Mouse (Mus musculus): ENCODE measurements around the gene Fjx1.

Fjx1 gene

DNA sequence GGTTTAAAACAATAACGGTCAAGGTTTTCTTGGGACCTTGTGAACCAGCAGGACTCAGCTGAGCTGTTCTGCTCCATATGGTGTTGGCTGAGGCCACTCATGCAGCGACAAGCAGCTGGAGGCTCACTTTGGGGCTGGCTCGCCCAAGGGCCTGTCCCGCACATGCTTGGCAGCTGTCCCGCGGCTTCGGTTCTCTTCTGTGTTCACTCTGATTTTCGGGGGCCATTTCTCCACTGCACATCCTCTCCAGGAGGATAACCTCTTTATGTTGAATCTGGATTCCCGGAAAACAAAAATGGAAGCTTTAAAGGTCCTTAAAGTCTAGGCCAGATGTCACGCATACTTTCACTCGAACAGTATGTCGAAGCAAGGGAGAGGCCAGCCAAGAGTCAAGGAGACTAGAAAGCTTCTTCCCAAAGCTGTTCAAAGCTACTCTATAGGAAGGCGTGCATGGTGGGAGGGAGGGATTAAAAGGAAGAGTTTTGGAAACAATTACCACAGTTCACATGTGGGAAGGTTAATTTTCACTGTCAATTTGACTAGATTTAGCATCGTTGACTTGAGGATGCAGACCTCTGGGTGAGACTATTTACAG, 36.1 kb downstream of the Fjx1 start:
- no peak for DNase-seq

DNA sequence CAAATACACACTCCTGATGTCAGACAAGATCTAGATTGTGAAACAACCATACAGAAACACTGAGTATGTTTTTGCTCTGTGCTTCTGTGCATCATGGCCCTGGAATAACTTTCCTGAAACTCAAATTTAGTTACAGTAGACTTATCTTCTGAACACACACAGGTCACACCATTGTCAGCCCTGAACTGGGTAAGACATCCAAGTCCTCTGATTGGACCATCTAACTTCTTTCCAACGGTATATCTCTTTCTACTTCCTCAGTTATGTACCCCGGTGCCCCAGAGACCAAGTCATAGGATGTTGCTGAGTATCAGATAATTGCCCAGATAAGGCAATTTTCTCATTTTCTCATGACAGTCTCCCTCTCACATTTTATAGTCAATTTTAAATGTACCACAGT, 39.6 kb downstream of the Fjx1 start:
- no peak for DNase-seq

- DNase-seq, result no peak
Measured at GRCm38 (mm10) chr2:102410615-102411014, 41.7 kb downstream of the Fjx1 start.

- DNase-seq, result no peak
Measured at GRCm38 (mm10) chr2:102409741-102410140, 42.6 kb downstream of the Fjx1 start.

DNA sequence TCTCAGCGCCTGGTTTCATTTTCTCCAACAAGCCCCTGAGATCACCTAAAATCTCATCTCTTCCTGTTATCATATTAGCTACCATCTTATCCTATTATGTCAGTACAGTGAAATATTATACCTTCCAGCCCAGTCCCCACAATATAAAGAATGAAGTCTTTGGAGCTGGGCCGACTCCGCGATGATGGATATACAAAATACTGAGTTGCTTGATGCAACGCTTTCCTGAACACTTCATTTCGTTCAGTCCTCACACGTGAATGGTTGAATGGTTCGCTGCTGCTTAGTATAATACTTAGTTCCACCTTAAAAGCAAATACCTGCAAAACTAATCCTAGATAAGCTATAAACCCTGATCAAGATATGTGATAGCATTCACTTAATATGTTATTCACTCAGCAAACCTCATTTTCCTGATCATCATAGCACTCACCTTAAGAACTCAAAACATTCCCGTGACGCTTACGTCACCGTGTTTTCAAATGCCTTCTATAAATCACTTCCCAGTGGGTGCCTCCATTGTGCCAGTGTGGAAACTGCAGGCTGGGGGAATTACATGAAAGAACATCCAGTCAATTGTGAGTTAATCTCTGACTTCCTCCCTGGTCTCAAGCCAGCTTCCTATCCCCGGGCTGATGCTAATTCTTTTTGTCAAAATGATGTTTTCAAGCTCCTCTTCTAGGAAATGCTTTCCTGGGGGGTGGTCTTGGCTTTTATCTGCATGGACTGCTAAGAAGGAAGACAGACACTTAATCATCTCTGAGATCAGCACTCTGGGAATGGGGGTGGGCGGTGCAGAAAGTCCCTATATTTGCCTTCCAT, 44.7 kb downstream of the Fjx1 start, which contains the start of gene Trim44:
TSS of gene Trim44 (minus strand) at position 466 of the 822 bp plus-strand sequence.
- DNase-seq, result no peak

- DNase-seq, result peak; percentile 8
Measured at GRCm38 (mm10) chr2:102406324-102407304, 45.7 kb downstream of the Fjx1 start.

- DNase-seq, result no peak
Measured at GRCm38 (mm10) chr2:102403982-102404381, 48.3 kb downstream of the Fjx1 start.

DNA sequence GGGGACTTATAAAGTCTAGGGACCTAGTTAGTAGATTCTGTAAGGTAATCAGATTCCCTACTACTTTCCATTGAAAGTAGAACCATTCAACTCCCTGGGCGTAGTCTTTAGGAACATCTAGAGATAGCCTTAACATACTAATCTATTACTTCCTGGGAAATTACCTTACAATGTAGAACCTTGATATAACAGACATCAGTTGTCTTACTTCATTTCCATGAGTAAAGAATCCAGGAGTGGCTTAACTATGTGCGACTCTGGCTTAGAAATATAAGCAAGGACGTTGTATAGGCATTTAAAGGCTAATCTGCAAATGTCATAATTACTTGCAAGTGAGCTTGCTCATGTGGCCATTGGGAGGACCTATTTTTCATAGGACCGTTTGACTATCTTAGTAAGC, 49.0 kb downstream of the Fjx1 start:
- no peak for DNase-seq

GRCm38 (mm10) chr2:102401352-102401692, 51.0 kb downstream of the Fjx1 start:
- DNase-seq, result no peak

- DNase-seq, result peak; percentile 94
Measured at GRCm38 (mm10) chr2:102400605-102401351, 51.5 kb downstream of the Fjx1 start.

- DNase-seq, result no peak
Measured at GRCm38 (mm10) chr2:102399864-102400604, 52.3 kb downstream of the Fjx1 start.

Data from layer of hippocampus, adult 9-11 months (tissue).